Comparison of ENCODE assay signal across 10 mouse cellular contexts in genomic region chr2:141859220-141859619, GRCm38 (mm10).
DNase-seq lines count a peak whose midpoint lies in the region; ATAC-seq and TF ChIP-seq lines count a peak whose summit lies in the region.
"Had no signal": no experiment of that assay in that cellular context is flagged by ENCODE, and none has a peak within 500 bp of the region (broad histone marks: within the 10 kb centered on the region; RNA-seq: fewer than 3 reads in every experiment).

No protein-coding gene starts in this region.

- no peaks in the 10 kb centered on the region for H3K9me3 ChIP-seq in hindbrain, embryonic 11.5 days (ENCODE audit: control insufficient read depth, low read length)
- H3K9me3 ChIP-seq in hindbrain, embryonic 12.5 days (replicated peaks): no peaks in the 10 kb centered on the region
- H3K9me3 ChIP-seq: forebrain, embryonic 12.5 days had no signal

- intact Hi-C loops in left cerebral cortex, adult 2 months (cut with DNase I): no loop called here

- H3K4me3 ChIP-seq in hindbrain, embryonic 11.5 days (ENCODE audit: low read depth, low read length): no peak overlapping the region
- H3K4me3 ChIP-seq in hindbrain, embryonic 12.5 days: no peak overlapping the region
- no peak overlapping the region for H3K4me3 ChIP-seq in left cerebral cortex, adult 2 months
- H3K4me3 ChIP-seq: forebrain, embryonic 12.5 days had no signal

- H3K36me3 ChIP-seq in hindbrain, embryonic 11.5 days (ENCODE audit: control insufficient read depth, insufficient read depth, low read length): no peaks in the 10 kb centered on the region
- H3K36me3 ChIP-seq in hindbrain, embryonic 12.5 days: no peaks in the 10 kb centered on the region
- H3K36me3 ChIP-seq: forebrain, embryonic 12.5 days had no signal

- 48% methylated on average over 2 of the region's 2 CpGs for WGBS in hindbrain, embryonic 11.5 days
- WGBS in hindbrain, embryonic 12.5 days: 37% methylated on average over 2 of the region's 2 CpGs

- H3K27ac ChIP-seq in hindbrain, embryonic 11.5 days (ENCODE audit: low read depth, low read length): no peak overlapping the region
- no peak overlapping the region for H3K27ac ChIP-seq in hindbrain, embryonic 12.5 days
- no peak overlapping the region for H3K27ac ChIP-seq in left cerebral cortex, adult 2 months
- H3K27ac ChIP-seq: forebrain, embryonic 12.5 days had no signal

- no peaks in the 10 kb centered on the region for H3K27me3 ChIP-seq in hindbrain, embryonic 11.5 days (ENCODE audit: control insufficient read depth, insufficient read depth, low read length)
- no peaks in the 10 kb centered on the region for H3K27me3 ChIP-seq in hindbrain, embryonic 12.5 days
- H3K27me3 ChIP-seq: forebrain, embryonic 12.5 days had no signal

- peak; percentile 19 for DNase-seq in hindbrain, embryonic 11.5 days (ENCODE audit: low spot score)
- DNase-seq in cerebellum, adult 9-10 months: peak; percentile 37
- DNase-seq in forelimb bud, embryonic 11.5 days (ENCODE audit: low read depth, low spot score): peak; percentile 51
- peak; percentile 2 for DNase-seq in lung, postnatal 14 days
- no peak for DNase-seq in thymus, adult 18-20 months
- no peak for DNase-seq in left cerebral cortex, adult 2 months (ENCODE audit: extremely low spot score in 1 of 2, low spot score in 2 of 2)
- DNase-seq: spleen, adult 18-20 months had no signal

- no peak overlapping the region for H3K9ac ChIP-seq in hindbrain, embryonic 11.5 days (ENCODE audit: low read depth, low read length)
- H3K9ac ChIP-seq in hindbrain, embryonic 12.5 days: no peak overlapping the region
- H3K9ac ChIP-seq: forebrain, embryonic 12.5 days had no signal

- no peak for TF ChIP-seq CTCF in left cerebral cortex, adult 2 months (IDR thresholded peaks at IDR 0.05)

- H3K4me1 ChIP-seq in hindbrain, embryonic 11.5 days (replicated peaks; ENCODE audit: control insufficient read depth, insufficient read depth, low read length): no peaks in the 10 kb centered on the region
- H3K4me1 ChIP-seq in hindbrain, embryonic 12.5 days: no peaks in the 10 kb centered on the region

- ATAC-seq in hindbrain, embryonic 11.5 days (ENCODE audit: low FRiP score): no peak
- no peak for ATAC-seq in hindbrain, embryonic 12.5 days (ENCODE audit: low FRiP score)
- no peak for ATAC-seq in megakaryocyte-erythroid progenitor cell, adult 5-6 weeks (replicated peaks; ENCODE audit: low FRiP score, low TSS enrichment, poor library complexity, severe bottlenecking)

- no peak overlapping the region for H3K4me2 ChIP-seq in hindbrain, embryonic 11.5 days (replicated peaks; ENCODE audit: low read depth, low read length)
- H3K4me2 ChIP-seq in hindbrain, embryonic 12.5 days (replicated peaks): no peak overlapping the region
- H3K4me2 ChIP-seq: forebrain, embryonic 12.5 days had no signal

Comparison
In these comparisons a context has a peak if more than half of its experiments do, and no peak if none do; other contexts are left out.
1. DNase-seq: peak in hindbrain, embryonic 11.5 days (single experiment), cerebellum, adult 9-10 months (single experiment), forelimb bud, embryonic 11.5 days (single experiment) and lung, postnatal 14 days (single experiment); none in thymus, adult 18-20 months (0 of 2) and left cerebral cortex, adult 2 months (0 of 2).